Mouse (Mus musculus): ENCODE data around the gene Mfap1a. TPM values are rescaled to one million over a fixed set of nuclear protein-coding genes. Genes with fewer than 3 reads are reported as not detected.

The Mfap1a gene
- total and polyA plus RNA-seq, 3 experiments, result 13.5 to 27.3 (median 14.0) TPM

- DNase-seq (ENCODE audit: extremely low read depth), result no peak
These were observed 56.4 kb downstream of the Mfap1a start for GRCm38 (mm10) chr2:121450093-121450492.

GRCm38 (mm10) chr2:121449545-121450011 is 56.9 kb downstream of the Mfap1a start:
- H3K9ac ChIP-seq (ENCODE audit: insufficient read depth, low read depth), result peak overlapping the region; percentile 78
- in situ Hi-C loops (cut with MboI; ENCODE audit: low pct_ligation_motif_present, low pct_unique_long_range_greater_than_20kb, low sequenced_read_pairs), result no loop called here
- peaks cover 30% of the 10 kb centered on the region for H3K27me3 ChIP-seq (replicated peaks)
- H3K4me3 ChIP-seq (replicated peaks in 1 of 3; ENCODE audit: low read depth in 2 of 3, low read length in 2 of 3, poor library complexity in 1 of 3), result peak overlapping the region; percentile 69 to 91 (median 88)
- dilution Hi-C loops (cut with MboI; ENCODE audit: extremely low pct_ligation_motif_present, extremely low pct_unique_long_range_greater_than_20kb, low sequenced_read_pairs), result no loop called here
- peaks cover 7% of the 10 kb centered on the region for H3K79me2 ChIP-seq (replicated peaks; ENCODE audit: control insufficient read depth, extremely low read depth, insufficient read depth, poor library complexity, severe bottlenecking)
- TF ChIP-seq POLR2A (IDR thresholded peaks at IDR 0.05; ENCODE audit: low read depth, low read length) (no peak), HCFC1 (IDR thresholded peaks at IDR 0.05; ENCODE audit: low read depth, low read length) (no peak), ZNF384 (IDR thresholded peaks at IDR 0.05; ENCODE audit: low read depth, low read length) (no peak), MAZ (IDR thresholded peaks at IDR 0.05; ENCODE audit: low read depth, low read length) (no peak), TCF12 (IDR thresholded peaks at IDR 0.05; ENCODE audit: low read depth, low read length) (no peak), ELF1 (IDR thresholded peaks at IDR 0.05; ENCODE audit: low read depth, low read length) (0 out of 2 replicates have a peak, but pooled peaks have one; percentile 35), KAT2A (IDR thresholded peaks at IDR 0.05; ENCODE audit: insufficient replicate concordance, low read length) (no peak), RCOR1 (conservative IDR thresholded peaks at IDR 0.05; ENCODE audit: low read depth, low read length) (no peak)
- H3K9me3 ChIP-seq (replicated peaks; ENCODE audit: low read length), result no peaks in the 10 kb centered on the region
- H3K27ac ChIP-seq (ENCODE audit: insufficient read depth, low read depth), result peak overlapping the region; percentile 11; the same call in 1 of the 2 replicates
- H3K4me1 ChIP-seq (ENCODE audit: control insufficient read depth in 1 of 2, insufficient read depth in 2 of 2), result peaks cover 5 to 28% of the 10 kb centered on the region in 2 experiments
- H3K36me3 ChIP-seq (replicated peaks in 1 of 2; ENCODE audit: control insufficient read depth in 1 of 2, insufficient read depth in 1 of 2, low read length in 1 of 2), result peaks cover 7 to 34% of the 10 kb centered on the region in 2 experiments
- H3K4me2 ChIP-seq (ENCODE audit: insufficient read depth, low read depth, poor library complexity, severe bottlenecking), result peak overlapping the region; percentile 87
- DNase-seq (ENCODE audit: extremely low read depth), result no peak

More at GRCm38 (mm10) chr2:121450093-121450492, 56.4 kb downstream of the Mfap1a start:
- TF ChIP-seq GABPA (IDR thresholded peaks at IDR 0.05; ENCODE audit: insufficient replicate concordance, low read depth, low read length) (no peak), JUN (IDR thresholded peaks at IDR 0.05; ENCODE audit: insufficient read depth, low read depth, low read length) (no peak), MXI1 (IDR thresholded peaks at IDR 0.05; ENCODE audit: low read depth, low read length) (no peak), MEF2A (IDR thresholded peaks at IDR 0.05; ENCODE audit: borderline replicate concordance, low read depth, low read length) (no peak), TBP (conservative IDR thresholded peaks at IDR 0.05; ENCODE audit: low read depth, low read length) (no peak), USF1 (IDR thresholded peaks at IDR 0.05; ENCODE audit: low read depth, low read length) (no peak), RCOR1 (conservative IDR thresholded peaks at IDR 0.05; ENCODE audit: low read depth, low read length) (no peak), SIN3A (IDR thresholded peaks at IDR 0.05; ENCODE audit: low read length) (no peak), UBTF (IDR thresholded peaks at IDR 0.05; ENCODE audit: low read depth, low read length) (no peak), CTCF (conservative IDR thresholded peaks at IDR 0.05 in 1 of 2, IDR thresholded peaks at IDR 0.05 in 1 of 2; ENCODE audit: low read depth in 2 of 2, low read length in 2 of 2) (no peak)
- peak overlapping the region; percentile 78 for H3K9ac ChIP-seq (ENCODE audit: insufficient read depth, low read depth)
- no peaks in the 10 kb centered on the region for H3K9me3 ChIP-seq (replicated peaks; ENCODE audit: low read length)
- in situ Hi-C loops (cut with MboI; ENCODE audit: low pct_ligation_motif_present, low pct_unique_long_range_greater_than_20kb, low sequenced_read_pairs) (no loop called here), dilution Hi-C loops (cut with MboI; ENCODE audit: extremely low pct_ligation_motif_present, extremely low pct_unique_long_range_greater_than_20kb, low sequenced_read_pairs) (no loop called here)
- H3K27me3 ChIP-seq (replicated peaks), result peaks cover 27% of the 10 kb centered on the region
- peak overlapping the region; percentile 69 to 91 (median 88) for H3K4me3 ChIP-seq (replicated peaks in 1 of 3; ENCODE audit: low read depth in 2 of 3, low read length in 2 of 3, poor library complexity in 1 of 3)
- H3K4me1 ChIP-seq (ENCODE audit: control insufficient read depth in 1 of 2, insufficient read depth in 2 of 2), result peaks cover 5 to 28% of the 10 kb centered on the region in 2 experiments
- peaks cover 7 to 36% of the 10 kb centered on the region in 2 experiments for H3K36me3 ChIP-seq (replicated peaks in 1 of 2; ENCODE audit: control insufficient read depth in 1 of 2, insufficient read depth in 1 of 2, low read length in 1 of 2)
- H3K79me2 ChIP-seq (replicated peaks; ENCODE audit: control insufficient read depth, extremely low read depth, insufficient read depth, poor library complexity, severe bottlenecking), result peaks cover 7% of the 10 kb centered on the region
- peak overlapping the region; percentile 87 for H3K4me2 ChIP-seq (ENCODE audit: insufficient read depth, low read depth, poor library complexity, severe bottlenecking)
- no peak overlapping the region for H3K27ac ChIP-seq (ENCODE audit: insufficient read depth, low read depth)

Data from CH12.LX (cell line).